Mouse (Mus musculus) liver, adult 2 months (tissue): ENCODE measurements around the gene 4933406M09Rik.

Source experiments
- CTCF ChIP-seq: fragments of 200-500 bp; IDR thresholded peaks from 2 replicates; pipeline ENCODE4 v1.5.1; 2011; ENCODE audit warnings: low read depth, low read length, control low read depth
- POLR2A ChIP-seq: fragments of 200-500 bp; IDR thresholded peaks from 2 replicates; pipeline ENCODE4 v1.6.1; 2011; ENCODE audit warnings: low read length, control low read depth; ENCODE audit not compliant: insufficient read depth; ENCODE audit errors: extremely low read depth

DNA sequence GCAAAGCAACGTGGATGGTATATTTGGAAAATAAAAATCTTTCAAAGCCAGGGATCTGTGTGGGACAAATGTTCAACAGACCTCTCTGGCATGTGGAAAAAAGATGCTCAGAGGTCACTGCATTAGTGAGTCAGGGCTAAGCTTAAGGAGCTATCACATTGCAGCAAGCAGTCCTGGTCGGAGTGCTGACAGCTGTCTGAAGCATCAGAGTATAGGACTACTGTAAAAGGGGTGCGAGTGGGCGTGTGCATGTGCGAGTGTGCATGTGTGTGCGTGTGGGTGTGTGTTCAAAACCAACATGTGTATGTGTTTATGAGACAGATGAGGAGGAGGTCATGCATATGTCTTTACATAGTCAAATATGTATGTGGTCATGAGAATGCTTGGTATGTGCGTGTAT is 46.6 kb upstream of the 4933406M09Rik start:
- TF ChIP-seq POLR2A (no peak), CTCF (no peak)
